Mouse (Mus musculus): Measurements from ENCODE around the gene Slc25a28.

The Slc25a28 gene

GRCm38 (mm10) chr19:43674730-43675524 lies at the start of gene Slc25a28:
TSS of gene Slc25a28 (minus strand) at chr19:43674881.
- peak; percentile 98 for DNase-seq

GRCm38 (mm10) chr19:43724194-43724593 lies 49.5 kb upstream of the Slc25a28 start:
- no peak for DNase-seq

GRCm38 (mm10) chr19:43723501-43723900 lies 48.8 kb upstream of the Slc25a28 start:
- no peak for DNase-seq

- peak; percentile 76 for DNase-seq
Observed at GRCm38 (mm10) chr19:43722891-43723290, 48.2 kb upstream of the Slc25a28 start.

GRCm38 (mm10) chr19:43720061-43720460 lies 45.4 kb upstream of the Slc25a28 start:
- DNase-seq, result no peak

- DNase-seq, result peak; percentile 22
Observed at GRCm38 (mm10) chr19:43711971-43712370, 37.3 kb upstream of the Slc25a28 start.

GRCm38 (mm10) chr19:43711159-43711916 lies 36.7 kb upstream of the Slc25a28 start:
- DNase-seq, result peak; percentile 63

GRCm38 (mm10) chr19:43709317-43709716 lies 34.6 kb upstream of the Slc25a28 start:
- no peak for DNase-seq

GRCm38 (mm10) chr19:43708206-43708605 lies 33.5 kb upstream of the Slc25a28 start:
- no peak for DNase-seq

GRCm38 (mm10) chr19:43704787-43705497 lies 30.3 kb upstream of the Slc25a28 start:
- no peak for DNase-seq

- no peak for DNase-seq
Observed at GRCm38 (mm10) chr19:43704211-43704610, 29.5 kb upstream of the Slc25a28 start.

- DNase-seq, result no peak
Observed at GRCm38 (mm10) chr19:43699763-43700155, 25.1 kb upstream of the Slc25a28 start.

GRCm38 (mm10) chr19:43699021-43699762 lies 24.5 kb upstream of the Slc25a28 start:
- DNase-seq, result no peak

GRCm38 (mm10) chr19:43697666-43698370 lies 23.1 kb upstream of the Slc25a28 start:
- no peak for DNase-seq

- DNase-seq, result no peak
Observed at GRCm38 (mm10) chr19:43695514-43695964, 20.9 kb upstream of the Slc25a28 start.

GRCm38 (mm10) chr19:43692815-43693214 lies 18.1 kb upstream of the Slc25a28 start:
- DNase-seq, result no peak

GRCm38 (mm10) chr19:43689419-43690246 lies 15.0 kb upstream of the Slc25a28 start, which contains the start of gene Entpd7:
TSS of gene Entpd7 (plus strand) at chr19:43689672.
- DNase-seq, result peak; percentile 93

- DNase-seq, result no peak
Observed at GRCm38 (mm10) chr19:43681541-43681940, 6.9 kb upstream of the Slc25a28 start.

- DNase-seq, result no peak
Observed at GRCm38 (mm10) chr19:43679474-43679981, 4.8 kb upstream of the Slc25a28 start.

- DNase-seq, result no peak
Observed at GRCm38 (mm10) chr19:43678467-43679003, 3.9 kb upstream of the Slc25a28 start.
